Mouse (Mus musculus) testis, postnatal 14 days (tissue): Measurements from ENCODE around the gene Rwdd2b.

Experiments
- DNase-seq: peaks from one replicate; pipeline ENCODE4 v3.0.0; 2021; ENCODE audit warnings: low spot score

Rwdd2b gene

DNA sequence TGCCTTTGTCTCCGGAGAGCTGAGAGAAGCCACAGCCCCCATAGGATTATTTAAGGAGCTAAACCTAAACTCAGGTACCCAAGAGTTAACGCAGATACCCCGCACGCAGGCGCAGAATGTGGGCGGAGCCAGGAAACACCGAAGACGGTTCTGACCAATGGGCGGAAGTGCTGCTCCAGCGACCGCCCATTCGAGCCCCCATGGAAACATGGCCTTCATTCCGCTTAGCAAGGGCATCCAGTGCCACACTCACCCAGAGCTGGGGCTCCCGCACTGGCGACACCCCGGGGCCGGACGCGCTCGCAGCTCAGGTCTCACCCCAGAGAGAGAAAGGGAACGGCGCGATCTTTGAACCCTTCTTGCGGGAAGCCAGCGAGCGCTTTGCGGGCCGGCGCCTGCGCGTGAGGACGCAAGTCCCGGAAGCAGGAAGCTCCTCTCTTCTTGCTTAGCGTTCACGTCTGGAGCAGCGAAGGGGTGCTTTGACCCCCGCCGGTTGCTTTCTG lies at the start of gene Rwdd2b:
Gene Rwdd2b (minus strand): TSS at position 390 of the 503 bp plus-strand sequence.
- peak; percentile 90 for DNase-seq

DNA sequence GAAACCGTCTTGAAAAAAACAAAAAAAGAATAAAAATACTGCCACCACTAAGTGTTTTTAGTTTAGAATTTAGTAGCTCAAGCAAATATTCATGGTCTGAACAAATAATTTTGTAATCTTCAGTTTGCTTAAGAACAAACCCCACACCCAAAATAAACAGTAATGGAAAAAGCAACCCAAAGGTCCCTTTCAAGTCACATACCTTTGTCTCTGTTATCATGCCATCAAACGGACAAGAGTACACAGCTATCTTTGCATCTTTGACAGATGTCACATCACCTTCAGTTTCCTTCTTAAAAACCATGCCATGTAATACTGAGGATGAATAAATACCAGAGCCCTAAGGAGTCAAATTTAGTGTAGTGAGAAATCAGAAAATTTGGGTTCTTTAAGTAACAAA lies 48.2 kb upstream of the Rwdd2b start:
- no peak for DNase-seq

DNA sequence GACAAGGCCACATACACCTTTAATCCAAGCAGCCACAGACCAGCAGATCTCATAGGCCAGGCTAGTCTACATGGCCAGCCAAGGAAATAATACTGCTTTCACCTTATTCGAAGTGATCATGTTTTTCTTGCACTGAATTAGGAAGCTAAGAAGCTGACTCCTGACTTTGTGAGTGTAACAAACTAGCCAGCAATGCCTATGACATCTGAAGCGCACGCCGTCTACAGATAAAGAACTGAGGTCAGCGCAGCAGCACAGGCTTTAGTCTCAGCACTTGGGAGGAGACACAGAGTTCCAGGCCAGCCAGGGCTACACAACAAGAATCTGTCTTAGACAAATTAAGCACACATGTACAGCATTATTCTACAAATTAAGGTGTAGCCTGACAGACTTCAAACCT lies 46.4 kb upstream of the Rwdd2b start:
- DNase-seq = no peak

DNA sequence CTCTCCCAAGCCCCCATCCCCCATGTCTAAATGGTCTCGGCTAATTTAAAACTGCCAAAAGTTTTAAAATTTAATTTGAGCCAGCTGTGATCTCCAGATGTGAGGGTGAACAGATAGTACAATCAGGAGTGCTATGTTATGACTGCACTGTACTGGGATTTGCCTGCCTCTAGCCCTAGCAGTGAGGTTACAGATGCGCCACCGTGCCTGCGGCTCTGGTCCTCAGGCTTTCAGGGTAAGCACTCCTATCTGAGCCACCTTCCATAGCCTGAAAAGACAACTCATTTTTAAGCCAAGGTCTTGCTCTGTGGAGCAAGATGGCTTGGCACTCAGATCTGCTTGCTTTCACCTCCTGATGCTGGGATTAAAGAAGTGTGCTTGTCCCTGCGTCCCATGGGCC lies 44.0 kb upstream of the Rwdd2b start:
- no peak for DNase-seq

DNA sequence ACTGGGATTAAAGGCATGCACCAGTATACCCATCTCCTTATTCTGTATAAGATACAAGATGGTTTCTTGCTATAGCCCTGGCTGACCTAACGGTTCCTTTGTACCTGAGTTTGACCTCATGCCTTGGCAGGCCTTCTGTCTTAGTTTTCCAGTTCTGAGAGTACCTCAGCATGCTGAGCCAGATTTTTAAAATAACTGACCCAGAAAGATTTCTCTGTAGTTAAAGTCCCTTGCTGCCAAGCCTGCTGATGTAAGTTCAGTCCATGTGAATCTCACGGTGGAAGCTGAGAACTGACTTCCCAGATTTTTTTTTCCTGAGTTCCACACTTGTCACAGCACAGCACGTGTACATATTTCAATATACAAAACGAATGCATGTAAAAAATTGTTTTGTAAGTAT lies 30.2 kb upstream of the Rwdd2b start:
- DNase-seq = no peak

DNA sequence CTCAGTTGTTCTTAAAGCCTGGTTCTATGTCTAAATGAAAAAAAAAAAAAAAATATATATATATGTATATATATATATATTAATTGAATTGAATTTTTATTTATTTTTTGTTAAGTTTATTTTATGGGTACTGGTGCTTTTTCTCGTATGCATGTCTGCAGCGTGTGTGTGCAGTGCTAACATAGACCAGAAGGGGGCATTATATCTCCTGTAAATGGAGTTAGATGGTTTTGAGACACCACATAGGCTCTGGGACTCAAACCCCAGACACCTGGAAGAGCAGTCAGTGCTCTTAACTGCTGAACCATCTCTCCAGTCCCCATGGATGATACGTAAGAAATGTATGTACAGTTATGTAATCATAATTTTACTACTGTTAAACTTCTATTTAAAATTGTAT lies 18.4 kb upstream of the Rwdd2b start:
- DNase-seq = no peak

DNA sequence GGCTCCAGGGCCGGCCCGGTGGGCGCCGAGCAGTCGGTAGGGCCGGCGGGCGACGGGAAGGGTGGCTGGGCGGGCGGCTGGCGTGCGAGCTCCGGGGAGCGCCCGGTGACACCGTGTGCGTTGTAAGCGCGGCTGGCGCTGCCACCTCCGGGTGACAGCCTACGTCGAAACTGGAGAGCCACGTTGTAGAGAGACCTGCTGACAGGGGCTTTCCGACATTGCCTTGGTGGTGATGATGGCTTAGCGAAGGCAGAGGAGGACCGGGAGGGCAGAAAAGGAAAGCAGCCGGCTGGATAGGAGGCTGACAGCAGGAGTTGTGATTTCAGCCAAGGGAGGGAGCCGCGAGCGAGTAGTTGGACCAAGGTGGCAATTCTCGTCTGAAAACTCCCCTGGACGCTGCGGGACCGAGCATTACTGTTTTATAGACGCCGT lies 14.8 kb upstream of the Rwdd2b start:
- DNase-seq = no peak

DNA sequence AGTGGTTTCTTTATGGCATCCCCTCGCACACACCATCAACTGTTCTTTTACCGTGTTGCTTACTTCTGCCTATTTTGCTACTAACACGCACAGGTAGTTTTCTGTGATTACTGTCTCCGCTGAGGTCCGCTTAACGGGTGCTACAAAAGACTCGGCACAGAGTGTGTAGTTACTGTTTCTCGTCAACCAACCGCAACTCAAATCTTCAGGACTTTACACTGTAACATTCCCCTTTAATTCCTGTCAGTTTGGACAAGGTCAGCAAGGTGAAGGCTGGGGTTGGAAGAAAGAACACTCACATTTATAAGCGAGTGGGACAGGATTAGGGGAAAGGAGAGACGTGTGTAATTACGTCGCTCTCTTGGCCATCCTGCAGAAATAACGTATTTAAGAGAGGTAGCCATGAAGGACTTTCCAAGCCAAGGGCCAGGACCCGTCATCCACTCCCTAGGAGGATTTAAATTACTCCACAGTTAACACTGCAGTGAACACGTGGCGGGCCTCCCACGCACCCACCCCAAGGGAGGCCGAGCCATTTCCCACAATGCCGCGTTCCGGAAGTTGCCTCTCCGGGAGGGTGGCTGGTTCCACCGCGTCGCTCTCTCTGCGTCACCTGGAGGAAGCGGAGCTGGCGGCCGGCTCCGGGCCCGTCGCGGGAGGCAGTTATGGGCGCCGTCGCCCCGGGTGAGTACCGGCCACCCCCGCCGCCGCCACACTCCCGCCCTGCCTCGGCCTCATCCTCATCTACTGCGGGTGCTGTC lies 14.2 kb upstream of the Rwdd2b start, which contains the start of gene Usp16:
Gene Usp16 (plus strand): TSS at position 285 of the 761 bp plus-strand sequence.
- peak; percentile 92 for DNase-seq

DNA sequence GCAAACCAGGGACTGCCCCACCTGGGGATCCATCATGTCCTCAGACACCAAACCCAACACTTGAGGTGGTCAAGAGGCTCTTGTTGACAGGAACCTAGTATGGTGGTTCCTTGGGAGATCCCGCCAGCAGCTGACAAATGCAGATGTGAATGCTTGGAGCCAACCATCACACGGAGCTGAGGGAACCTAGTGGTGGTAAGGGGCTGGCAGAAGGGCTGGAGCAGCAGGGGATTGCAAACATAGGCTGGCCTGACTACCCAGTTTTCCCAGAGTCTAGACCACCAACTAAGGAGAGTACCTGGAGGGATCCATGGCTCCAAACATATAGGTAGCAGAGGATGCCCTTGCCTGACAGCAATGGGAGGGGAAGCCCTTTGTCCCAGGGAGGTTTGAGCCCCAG lies 12.9 kb upstream of the Rwdd2b start:
- DNase-seq = no peak

DNA sequence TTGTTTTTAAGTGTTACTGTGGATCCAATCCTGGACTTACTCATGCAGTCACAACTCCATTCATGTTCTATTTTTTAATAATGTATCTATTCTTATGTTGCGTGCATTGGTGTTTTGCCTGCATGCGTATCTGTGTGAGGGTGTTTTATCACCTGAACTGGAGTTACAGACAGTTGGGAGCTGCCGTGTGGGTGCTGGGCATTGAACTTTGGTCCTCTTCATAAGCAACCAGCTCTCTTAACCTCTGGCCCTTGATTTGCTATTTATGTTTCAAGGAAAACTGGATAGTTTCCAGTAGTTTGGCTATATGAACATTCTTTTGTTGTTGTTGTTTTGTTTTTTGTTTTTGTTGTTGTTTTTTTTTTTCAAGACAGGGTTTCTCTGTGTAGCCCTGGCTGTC lies 5.2 kb upstream of the Rwdd2b start:
- no peak for DNase-seq

DNA sequence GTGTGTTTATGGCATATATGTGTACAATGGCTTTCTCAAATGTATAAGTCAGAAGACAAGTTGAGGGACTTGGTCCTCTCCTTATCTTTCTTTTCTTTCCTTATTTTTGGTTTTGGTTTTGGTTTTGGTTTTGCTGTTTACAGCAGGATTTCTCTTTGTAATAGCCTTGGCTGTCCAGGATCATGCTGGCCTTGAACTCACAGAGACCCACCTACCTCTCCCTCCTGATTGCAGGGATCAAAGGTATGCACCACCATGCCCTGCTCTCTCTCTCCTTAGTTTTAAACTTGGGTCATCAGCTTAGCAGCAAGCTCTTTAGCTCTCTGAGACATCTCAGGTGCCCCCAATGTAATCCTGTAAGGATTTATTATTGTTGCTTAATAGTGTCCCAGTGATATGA lies 4.7 kb upstream of the Rwdd2b start:
- no peak for DNase-seq

DNA sequence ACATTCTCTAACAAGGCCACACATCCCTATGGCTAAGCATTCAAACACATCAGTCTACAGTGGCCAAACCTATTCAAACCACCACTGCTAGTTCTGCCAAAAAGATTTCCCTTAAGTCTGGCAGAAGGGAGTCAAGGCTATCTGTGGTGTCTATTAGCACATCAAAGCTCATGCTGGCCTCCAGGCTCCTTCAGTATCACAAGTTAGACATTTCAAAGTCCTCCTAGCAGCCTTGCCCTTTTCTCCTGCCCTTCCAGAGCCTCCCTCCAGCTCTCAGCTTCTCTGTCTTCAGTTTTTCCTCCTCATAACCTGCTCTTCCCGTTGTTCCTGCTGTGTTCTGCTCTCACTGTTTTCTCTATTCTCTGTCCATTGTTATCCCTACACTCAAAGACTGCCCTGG lies 3.7 kb upstream of the Rwdd2b start:
- DNase-seq = no peak

DNA sequence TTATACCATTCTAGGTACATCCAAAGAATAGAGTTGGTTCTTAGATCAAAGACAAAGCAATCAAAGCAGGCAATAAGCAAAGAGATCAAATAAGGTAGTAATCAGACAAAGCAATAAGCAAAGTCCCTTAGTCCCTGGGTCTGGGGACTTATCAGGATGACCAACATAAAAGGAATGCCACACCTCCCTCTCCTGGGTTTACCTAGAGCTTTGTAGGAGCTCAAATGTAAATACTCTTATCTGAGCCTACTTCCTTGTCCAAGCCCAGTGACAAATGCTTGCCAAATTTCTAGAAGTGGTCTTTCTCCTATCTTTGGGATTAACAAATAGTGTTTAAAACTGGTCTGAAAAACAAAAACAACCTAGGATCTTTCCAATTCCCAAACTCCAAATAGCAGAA lies 2.9 kb upstream of the Rwdd2b start:
- no peak for DNase-seq

DNA sequence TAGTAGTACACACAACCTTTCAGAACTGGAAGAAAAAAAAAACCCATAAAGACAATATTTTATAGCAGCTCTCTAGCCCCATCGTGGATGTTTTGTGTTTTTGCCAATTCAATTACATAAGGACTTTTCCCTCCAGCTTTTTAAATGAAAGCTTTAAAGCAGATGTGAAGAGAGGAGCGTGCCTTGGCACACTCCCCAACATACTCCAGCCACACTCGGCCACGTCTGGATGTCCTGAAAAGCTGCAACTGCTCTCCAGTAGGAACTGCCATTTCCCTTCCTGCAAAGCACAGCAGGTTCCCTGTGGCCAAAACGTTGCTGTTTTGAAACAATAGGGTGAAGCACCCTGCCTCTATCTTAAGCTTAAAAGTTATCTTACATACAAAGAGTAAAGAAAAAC lies 1.9 kb upstream of the Rwdd2b start:
- DNase-seq = no peak

DNA sequence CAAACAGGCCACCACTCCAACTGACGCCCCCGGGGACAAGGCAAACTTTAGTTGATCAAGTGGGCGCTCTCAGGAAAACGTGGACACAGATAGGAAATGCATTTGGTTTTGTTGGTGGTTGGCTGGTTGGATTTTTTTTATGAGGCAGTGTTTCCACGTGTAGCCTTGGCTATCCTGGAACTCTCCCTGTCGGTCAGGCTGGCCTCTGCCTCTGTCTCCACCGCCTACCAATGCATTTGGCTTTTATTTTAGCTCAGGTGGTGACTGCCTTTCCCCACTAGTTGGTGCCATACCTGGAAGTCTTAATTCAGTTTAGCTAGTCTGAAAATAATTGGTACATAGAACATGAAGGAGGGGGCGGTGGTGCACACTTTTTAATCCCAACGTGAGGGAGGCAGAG lies 716 bp upstream of the Rwdd2b start:
- no peak for DNase-seq

DNA sequence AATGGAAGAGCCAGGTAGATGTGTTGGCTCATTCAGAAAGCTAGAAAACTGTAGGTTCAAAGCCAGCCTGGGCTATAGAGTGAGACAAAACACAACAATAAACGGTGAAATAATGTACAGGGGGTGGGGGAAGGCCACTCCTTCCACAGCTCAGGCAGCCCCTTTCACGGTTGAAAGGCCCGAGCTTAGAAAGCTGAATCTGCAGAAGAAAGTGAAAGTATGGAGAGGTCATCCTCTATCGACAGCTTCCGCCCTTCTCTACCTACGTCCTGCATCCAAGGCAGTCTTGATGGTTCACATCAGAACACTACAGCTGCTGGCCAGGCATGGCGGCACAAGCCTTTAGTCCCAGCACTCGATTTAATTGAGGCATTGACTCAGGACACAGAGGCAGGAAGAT lies 1.7 kb downstream of the Rwdd2b start:
- DNase-seq = no peak

DNA sequence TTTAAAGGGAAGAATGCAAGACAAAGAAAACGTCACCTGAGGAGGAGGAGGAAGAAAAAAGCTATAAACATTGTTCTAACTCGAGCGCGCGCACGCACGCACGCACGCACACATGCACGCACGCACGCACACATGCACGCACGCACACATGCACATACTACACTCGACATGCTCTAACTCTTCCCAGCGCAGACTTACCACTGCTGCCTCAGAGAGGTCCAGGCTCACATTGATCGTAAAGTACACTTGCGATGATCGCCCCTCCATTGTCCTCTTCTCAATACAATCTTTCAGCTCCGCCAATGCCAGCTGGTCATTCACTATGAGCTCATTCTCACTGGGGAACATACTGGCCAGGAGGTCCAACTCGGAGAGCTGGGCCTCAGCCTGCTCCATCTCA lies 3.3 kb downstream of the Rwdd2b start:
- no peak for DNase-seq

DNA sequence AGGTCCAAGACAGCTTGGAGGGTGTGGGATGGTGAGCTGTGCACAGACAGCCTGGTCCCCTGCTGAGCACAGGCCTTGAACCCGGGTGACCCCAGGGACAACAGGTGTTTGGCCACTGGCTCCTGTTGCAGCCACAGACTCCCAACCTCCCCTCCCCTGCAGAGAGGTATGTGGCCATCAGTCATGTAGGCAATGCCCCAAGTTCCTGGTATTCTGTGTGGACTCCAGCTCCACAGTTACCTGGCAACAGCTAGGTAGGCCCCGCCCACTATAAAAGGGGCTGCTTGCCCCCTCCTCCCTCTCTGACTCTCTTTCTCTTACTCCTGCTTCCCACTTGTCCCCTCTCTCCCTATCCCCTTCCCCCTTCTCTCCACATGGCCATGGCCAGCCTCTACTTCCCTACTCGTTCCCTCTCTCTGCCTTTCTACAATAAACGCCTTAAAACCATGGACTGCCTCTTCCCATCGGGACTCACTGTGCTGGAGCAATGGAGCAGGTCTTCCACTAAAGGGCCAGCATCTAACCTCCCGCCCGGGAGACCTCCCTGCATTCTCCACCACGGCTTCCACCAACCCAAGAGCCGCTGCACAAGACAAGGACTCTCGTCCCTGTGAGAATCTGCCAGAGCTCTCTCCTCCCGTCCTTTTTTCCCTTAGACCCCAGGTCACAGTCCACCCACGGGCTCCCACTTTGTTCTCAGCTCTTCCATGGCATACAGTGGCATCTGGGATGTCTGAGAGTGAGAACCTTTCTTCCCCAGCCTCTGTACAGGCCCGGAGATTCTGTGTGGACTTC lies 4.8 kb downstream of the Rwdd2b start:
- no peak for DNase-seq

DNA sequence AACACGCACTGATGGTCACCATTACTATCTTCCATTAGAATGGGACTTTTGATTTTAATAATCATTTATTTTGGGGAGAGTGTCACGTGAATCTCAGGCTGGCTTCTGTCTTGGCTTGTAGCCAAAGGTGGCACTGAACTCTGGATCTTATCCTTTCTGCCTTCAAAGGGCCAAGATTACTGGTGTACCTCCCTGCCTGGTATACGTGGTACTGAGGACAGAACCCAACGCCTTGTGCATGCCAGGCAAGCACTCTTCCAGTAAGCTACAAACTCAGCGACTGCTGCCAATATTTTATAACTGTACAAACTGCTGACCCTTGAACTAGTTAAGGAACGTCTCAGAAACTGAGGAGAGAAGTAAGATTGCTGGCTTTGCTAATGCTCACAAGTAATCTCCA lies 5.4 kb downstream of the Rwdd2b start:
- DNase-seq = no peak

DNA sequence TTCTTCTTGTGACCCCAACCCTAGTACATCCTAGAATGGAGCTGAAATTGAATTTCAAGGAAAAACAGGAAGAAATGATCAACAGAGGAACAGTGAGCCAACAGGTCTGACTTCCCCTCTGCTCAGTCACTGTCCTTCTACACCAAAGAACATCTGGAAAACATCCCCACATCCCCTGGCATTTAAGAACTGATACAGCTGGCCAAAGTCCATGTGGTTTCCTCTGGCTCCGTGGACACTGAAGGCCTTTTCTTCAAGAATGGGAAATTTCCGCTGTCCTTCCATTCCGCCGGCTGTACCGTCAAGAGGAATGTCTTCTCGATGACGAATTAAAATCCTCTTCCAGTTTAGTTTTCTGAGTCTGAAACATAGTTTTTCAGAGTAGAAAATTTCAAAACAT lies 6.1 kb downstream of the Rwdd2b start:
- no peak for DNase-seq

DNA sequence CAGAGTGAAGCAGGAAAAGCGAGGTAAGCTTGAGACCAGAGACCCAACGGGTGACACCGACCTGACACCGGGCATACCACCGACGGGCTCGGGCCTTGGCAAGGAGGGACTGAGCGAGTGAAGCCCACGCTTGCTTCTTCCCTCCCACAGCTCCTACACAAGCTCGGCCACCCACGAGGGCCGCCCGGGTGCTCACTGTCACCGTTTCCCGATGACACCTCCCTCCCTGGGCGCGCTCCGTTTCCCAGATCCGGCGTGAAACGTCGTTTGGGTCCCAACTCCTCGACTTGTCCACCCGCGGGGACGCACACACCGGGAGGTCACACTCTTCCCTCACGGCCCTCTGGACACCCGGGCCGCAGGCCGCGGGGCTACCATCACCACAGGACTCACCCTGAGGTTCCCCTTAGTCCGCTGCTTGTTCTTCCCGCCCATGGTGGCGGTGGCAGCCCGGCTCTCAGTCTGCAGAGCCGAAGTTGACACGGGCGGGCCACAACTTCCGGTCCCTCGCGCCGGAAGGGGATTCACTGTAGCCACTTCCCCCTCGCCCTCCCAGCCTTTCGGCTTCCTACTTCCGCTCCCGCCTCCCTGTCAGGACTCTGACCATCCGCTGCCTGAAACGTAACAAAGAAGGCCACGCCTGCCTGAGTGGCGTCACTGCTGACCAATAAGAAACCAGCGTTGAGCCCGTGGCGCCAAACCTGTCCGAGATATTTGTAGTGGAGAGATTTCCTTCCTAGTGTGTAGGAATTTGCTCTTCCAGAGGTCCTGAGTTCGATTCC lies 8.1 kb downstream of the Rwdd2b start, which contains the start of gene Ltn1:
Gene Ltn1 (minus strand): TSS at position 580 of the 782 bp plus-strand sequence.
- DNase-seq = peak; percentile 99

DNA sequence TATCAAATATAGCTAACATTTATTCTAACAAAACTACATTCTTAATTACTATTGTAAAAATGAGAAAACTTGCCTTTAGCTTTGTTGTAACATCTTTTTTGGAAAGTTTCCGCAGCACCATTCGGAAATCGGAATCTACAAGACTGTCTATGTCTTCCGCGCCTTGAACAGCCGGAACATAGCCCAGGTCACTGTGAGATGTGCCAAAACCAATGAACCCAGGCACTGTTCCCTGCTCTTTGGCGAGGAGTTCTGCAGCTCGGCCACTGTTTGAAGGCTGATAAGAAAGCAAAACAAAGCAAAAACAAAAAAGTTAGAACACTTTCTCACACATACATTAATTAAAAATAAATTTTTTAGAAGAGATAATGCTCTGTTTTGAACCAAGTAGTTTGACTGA lies 12.9 kb downstream of the Rwdd2b start:
- no peak for DNase-seq
